Mouse (Mus musculus) embryonic facial prominence, embryonic 11.5 days (tissue): ENCODE results near the gene D10Wsu102e. TPM values are rescaled to one million over a fixed set of nuclear protein-coding genes. Genes with fewer than 3 reads are reported as not detected.
"Not testable (repeated sequence)": the region's sequence is repeated elsewhere in the genome, so short reads cannot be mapped to it uniquely, and the experiment has no call there.

ENCODE experiments used
- ATAC-seq: fragments of 200-750 bp; cut with Nextera tagmentation; replicated peaks from 2 replicates; pipeline ENCODE4 v1.8.0; 2017; ENCODE audit warnings: low read depth; ENCODE audit not compliant: insufficient number of reproducible peaks, low FRiP score, low TSS enrichment
- DNase-seq: peaks from one replicate; pipeline ENCODE4 v3.0.0-alpha.2; 2015; ENCODE audit warnings: low spot score
- H3K27ac ChIP-seq: fragments of 300-500 bp; sonication (generic); replicated peaks from 2 replicates; pipeline ENCODE4 v1.5.1; 2014; ENCODE audit warnings: mild to moderate bottlenecking, low read depth, low read length, control low read depth
- H3K27me3 ChIP-seq: fragments of 300-500 bp; sonication (generic); 2 replicates; pipeline ENCODE4 v1.6.1; 2014; ENCODE audit warnings: mild to moderate bottlenecking, low read length, moderate library complexity, mixed read lengths; ENCODE audit not compliant: control insufficient read depth, insufficient read depth
- H3K36me3 ChIP-seq: fragments of 300-500 bp; sonication (generic); replicated peaks from 2 replicates; pipeline ENCODE4 v1.6.1; 2014; ENCODE audit warnings: low read depth, mild to moderate bottlenecking, low read length, moderate library complexity, mixed read lengths; ENCODE audit not compliant: control insufficient read depth, insufficient read depth
- H3K4me1 ChIP-seq: fragments of 300-500 bp; sonication (generic); 2 replicates; pipeline ENCODE4 v1.6.1; 2014; ENCODE audit warnings: low read length, mixed read lengths; ENCODE audit not compliant: control insufficient read depth, insufficient read depth
- H3K4me2 ChIP-seq: fragments of 300-500 bp; sonication (generic); 2 replicates; pipeline ENCODE4 v1.6.1; 2014; ENCODE audit warnings: low read depth, mild to moderate bottlenecking, control low read depth, low read length, moderate library complexity
- H3K4me3 ChIP-seq: fragments of 300-500 bp; sonication (generic); 2 replicates; pipeline ENCODE4 v1.5.1; 2014; ENCODE audit warnings: low read depth, low read length, control low read depth
- H3K9ac ChIP-seq: fragments of 300-500 bp; sonication (generic); replicated peaks from 2 replicates; pipeline ENCODE4 v1.6.1; 2014; ENCODE audit warnings: mild to moderate bottlenecking, control low read depth, low read length
- H3K9me3 ChIP-seq: fragments of 300-500 bp; sonication (generic); replicated peaks from 2 replicates; pipeline ENCODE4 v1.6.1; 2016; ENCODE audit warnings: mild to moderate bottlenecking, low read length, inconsistent platforms, mixed read lengths; ENCODE audit not compliant: control insufficient read depth
- WGBS: fragments of 180-500 bp; shearing (Covaris S2); extraction: QIAGEN DNeasy Blood & Tissue Kit; methylation state at CpG from one replicate; pipeline ENCODE4 v1.1.7; 2014; 5-methylcytosine and 5-hydroxymethylcytosine counted together
- polyA plus RNA-seq: library from polyadenylated mRNA; unstranded; fragments of >200 nt; fragmentation: Nextera tagmentation; extraction: Ambion mirVana; gene quantifications from 2 replicates; pipeline ENCODE4 v1.2.1, GENCODE M21; 2014

The D10Wsu102e gene
- polyA plus RNA-seq, 1 experiment from 2014 or later: 1.00 TPM

- H3K27ac ChIP-seq: no peak overlapping the region
These were observed 23.8 kb downstream of the D10Wsu102e start for GRCm38 (mm10) chr10:83383863-83384262.

GRCm38 (mm10) chr10:83384456-83385215 is 24.6 kb downstream of the D10Wsu102e start:
- WGBS: 86% methylated on average over 8 of the region's 8 CpGs
- Histone ChIP-seq H3K9ac (no peak overlapping the region), H3K36me3 (no peaks in the 10 kb centered on the region), H3K4me1 (no peaks in the 10 kb centered on the region), H3K27ac (no peak overlapping the region), H3K4me3 (no peak overlapping the region), H3K27me3 (no peaks in the 10 kb centered on the region), H3K9me3 (no peaks in the 10 kb centered on the region), H3K4me2 (no peak overlapping the region)
- DNase-seq (no peak), ATAC-seq (no peak)

More at GRCm38 (mm10) chr10:83383863-83384262, 23.8 kb downstream of the D10Wsu102e start:
- no peaks in the 10 kb centered on the region for H3K9me3 ChIP-seq
- H3K4me3 ChIP-seq: no peak overlapping the region
- H3K4me2 ChIP-seq: no peak overlapping the region
- H3K36me3 ChIP-seq: no peaks in the 10 kb centered on the region
- ATAC-seq (no peak), DNase-seq (no peak)
- WGBS: 96% methylated on average over 13 of the region's 13 CpGs
- no peaks in the 10 kb centered on the region for H3K4me1 ChIP-seq
- no peaks in the 10 kb centered on the region for H3K27me3 ChIP-seq
- no peak overlapping the region for H3K9ac ChIP-seq

GRCm38 (mm10) chr10:83385330-83385910 is 25.4 kb downstream of the D10Wsu102e start:
- H3K36me3 ChIP-seq: no peaks in the 10 kb centered on the region
- no peak overlapping the region for H3K9ac ChIP-seq
- no peaks in the 10 kb centered on the region for H3K27me3 ChIP-seq
- no peaks in the 10 kb centered on the region for H3K4me1 ChIP-seq
- no peaks in the 10 kb centered on the region for H3K9me3 ChIP-seq
- 95% methylated on average over 7 of the region's 7 CpGs for WGBS
- no peak overlapping the region for H3K4me2 ChIP-seq
- ATAC-seq (no peak), DNase-seq (no peak)
- H3K27ac ChIP-seq: no peak overlapping the region
- no peak overlapping the region for H3K4me3 ChIP-seq

- DNase-seq: no peak
- no peaks in the 10 kb centered on the region for H3K9me3 ChIP-seq
- H3K4me2 ChIP-seq: no peak overlapping the region
- H3K4me1 ChIP-seq: no peaks in the 10 kb centered on the region
- H3K36me3 ChIP-seq: no peaks in the 10 kb centered on the region
- no peak overlapping the region for H3K9ac ChIP-seq
- no peak overlapping the region for H3K27ac ChIP-seq
- ATAC-seq: no peak
- no peak overlapping the region for H3K4me3 ChIP-seq
- 91% methylated on average over 2 of the region's 2 CpGs for WGBS
- H3K27me3 ChIP-seq: no peaks in the 10 kb centered on the region
These were observed 37.3 kb downstream of the D10Wsu102e start for GRCm38 (mm10) chr10:83397336-83397735.

- WGBS: 84% methylated on average over 6 of the region's 7 CpGs
- H3K36me3 ChIP-seq, H3K4me1 ChIP-seq, H3K27me3 ChIP-seq, H3K4me3 ChIP-seq, H3K27ac ChIP-seq, H3K4me2 ChIP-seq, H3K9ac ChIP-seq, ATAC-seq, H3K9me3 ChIP-seq, DNase-seq: not testable (repeated sequence)
These were observed 40.9 kb downstream of the D10Wsu102e start for GRCm38 (mm10) chr10:83400896-83401295.

- H3K36me3 ChIP-seq: peaks cover 2% of the 10 kb centered on the region
- 90% methylated on average over 11 of the region's 11 CpGs for WGBS
These were observed 45.0 kb downstream of the D10Wsu102e start for GRCm38 (mm10) chr10:83405031-83405430.

GRCm38 (mm10) chr10:83405711-83406110 is 45.7 kb downstream of the D10Wsu102e start:
- Histone ChIP-seq H3K27ac (no peak overlapping the region), H3K4me3 (no peak overlapping the region), H3K9ac (no peak overlapping the region), H3K4me2 (no peak overlapping the region), H3K27me3 (no peaks in the 10 kb centered on the region), H3K9me3 (no peaks in the 10 kb centered on the region), H3K4me1 (no peaks in the 10 kb centered on the region), H3K36me3 (peaks cover 2% of the 10 kb centered on the region)
- 95% methylated on average over 11 of the region's 11 CpGs for WGBS
- ATAC-seq: 0 out of 2 replicates have a peak, but pooled peaks have one; percentile 29
- DNase-seq: no peak

More at GRCm38 (mm10) chr10:83405031-83405430, 45.0 kb downstream of the D10Wsu102e start:
- Histone ChIP-seq H3K4me3 (no peak overlapping the region), H3K27me3 (no peaks in the 10 kb centered on the region), H3K4me1 (no peaks in the 10 kb centered on the region), H3K9ac (no peak overlapping the region), H3K4me2 (no peak overlapping the region), H3K27ac (no peak overlapping the region), H3K9me3 (no peaks in the 10 kb centered on the region)
- no peak for ATAC-seq
- no peak for DNase-seq

- no peaks in the 10 kb centered on the region for H3K4me1 ChIP-seq
- ATAC-seq (no peak), DNase-seq (no peak)
- H3K9me3 ChIP-seq: no peaks in the 10 kb centered on the region
- no peak overlapping the region for H3K4me2 ChIP-seq
- peaks cover 2% of the 10 kb centered on the region for H3K36me3 ChIP-seq
- H3K4me3 ChIP-seq: no peak overlapping the region
- H3K9ac ChIP-seq: no peak overlapping the region
- H3K27me3 ChIP-seq: no peaks in the 10 kb centered on the region
- 91% methylated on average over 10 of the region's 10 CpGs for WGBS
- no peak overlapping the region for H3K27ac ChIP-seq
These were observed 47.1 kb downstream of the D10Wsu102e start for GRCm38 (mm10) chr10:83407141-83407540.
